In genomic region chr5:21183046-21183445, GRCm38 (mm10) we compare ENCODE assay signal across 3 mouse cellular contexts.
DNase-seq lines count a peak whose midpoint lies in the region.

No protein-coding gene starts in this region.

- peak; percentile 77 for DNase-seq in ES-CJ7 (ENCODE audit: low read depth, low spot score)
- peak; percentile 87 for DNase-seq in R1 (ENCODE audit: low read depth, low spot score)
- DNase-seq in ZHBTc4 (ENCODE audit: low read depth, low spot score), result peak; percentile 76
